Mouse (Mus musculus): ENCODE measurements around the gene Ttll6. TPM values are rescaled to one million over a fixed set of nuclear protein-coding genes. Genes with fewer than 3 reads are reported as not detected.

Gene Ttll6
- polyA plus RNA-seq, 1 experiment from 2014 or later: 0.12 TPM

DNA sequence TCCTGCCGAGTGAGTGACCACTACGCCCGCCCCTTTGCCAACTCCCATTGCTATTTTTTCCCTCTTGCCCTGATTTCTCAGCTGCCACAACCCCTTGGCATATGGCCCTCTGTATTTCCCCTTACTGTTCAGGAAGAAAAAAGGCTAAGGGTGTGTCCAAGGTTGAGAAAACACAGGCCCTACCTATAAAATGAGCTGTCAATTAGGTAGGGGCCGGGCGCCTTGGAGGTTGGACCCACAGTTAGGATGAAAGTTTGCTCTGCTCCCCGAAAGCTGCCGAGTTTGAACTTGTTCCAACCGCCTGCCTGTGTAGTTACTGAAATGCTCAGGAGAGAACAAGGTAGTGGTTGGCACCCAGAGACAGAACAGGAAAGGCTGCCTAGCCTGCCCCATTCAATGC, 2.3 kb downstream of the Ttll6 start:
- Histone ChIP-seq H3K4me1 (ENCODE audit: control insufficient read depth, insufficient read depth, low read length) (0 out of 2 replicates have a peak, but pooled peaks cover 2% of the 10 kb centered on the region), H3K27me3 (ENCODE audit: control insufficient read depth, insufficient read depth, low read length) (no peaks in the 10 kb centered on the region), H3K27ac (ENCODE audit: low read length) (no peak overlapping the region), H3K9ac (replicated peaks; ENCODE audit: low read depth, low read length) (no peak overlapping the region), H3K4me2 (replicated peaks; ENCODE audit: low read depth, low read length) (no peak overlapping the region), H3K36me3 (ENCODE audit: control insufficient read depth, insufficient read depth, low read length) (no peaks in the 10 kb centered on the region), H3K4me3 (ENCODE audit: low read depth, low read length) (no peak overlapping the region), H3K9me3 (ENCODE audit: control insufficient read depth, low read depth, low read length) (no peaks in the 10 kb centered on the region)
- 62% methylated on average over 8 of the region's 8 CpGs for WGBS
- no peak for ATAC-seq (ENCODE audit: insufficient number of reproducible peaks, insufficient read depth, low FRiP score, low read depth)

- H3K27me3 ChIP-seq (ENCODE audit: control insufficient read depth, insufficient read depth, low read length): no peaks in the 10 kb centered on the region
- WGBS: 6% methylated on average over 4 of the region's 4 CpGs
- no peaks in the 10 kb centered on the region for H3K9me3 ChIP-seq (ENCODE audit: control insufficient read depth, low read depth, low read length)
- H3K27ac ChIP-seq (ENCODE audit: low read length): no peak overlapping the region
- no peaks in the 10 kb centered on the region for H3K36me3 ChIP-seq (ENCODE audit: control insufficient read depth, insufficient read depth, low read length)
- H3K4me2 ChIP-seq (replicated peaks; ENCODE audit: low read depth, low read length): no peak overlapping the region
- peak; percentile 51; the same call in 1 of the 2 replicates for ATAC-seq (ENCODE audit: insufficient number of reproducible peaks, insufficient read depth, low FRiP score, low read depth)
- H3K9ac ChIP-seq (replicated peaks; ENCODE audit: low read depth, low read length): no peak overlapping the region
- no peak overlapping the region for H3K4me3 ChIP-seq (ENCODE audit: low read depth, low read length)
- H3K4me1 ChIP-seq (ENCODE audit: control insufficient read depth, insufficient read depth, low read length): no peaks in the 10 kb centered on the region
These were observed 7.2 kb downstream of the Ttll6 start for GRCm38 (mm10) chr11:96140726-96141175.

DNA sequence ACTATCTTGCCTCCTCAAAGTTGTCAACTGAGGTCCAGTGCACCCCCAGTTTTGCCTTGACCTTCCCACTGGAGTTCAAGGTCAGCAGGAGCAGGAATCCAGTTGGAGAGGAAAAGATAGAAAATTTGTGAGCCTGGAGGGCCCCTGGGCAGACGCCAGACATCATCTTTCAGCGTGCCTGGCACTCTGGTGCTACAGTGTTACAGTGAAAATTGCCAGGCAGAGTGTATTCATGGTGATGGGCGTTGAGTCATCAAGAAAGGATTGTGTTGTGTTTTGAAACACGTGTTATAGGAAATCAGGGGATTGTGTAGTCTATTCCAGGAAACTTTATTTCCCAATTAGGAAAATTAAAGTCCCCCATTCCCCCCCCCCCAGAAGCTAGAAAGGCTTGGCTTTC, 10.2 kb downstream of the Ttll6 start:
- H3K27me3 ChIP-seq (ENCODE audit: control insufficient read depth, insufficient read depth, low read length): no peaks in the 10 kb centered on the region
- no peak for ATAC-seq (ENCODE audit: insufficient number of reproducible peaks, insufficient read depth, low FRiP score, low read depth)
- 56% methylated on average over 4 of the region's 4 CpGs for WGBS

DNA sequence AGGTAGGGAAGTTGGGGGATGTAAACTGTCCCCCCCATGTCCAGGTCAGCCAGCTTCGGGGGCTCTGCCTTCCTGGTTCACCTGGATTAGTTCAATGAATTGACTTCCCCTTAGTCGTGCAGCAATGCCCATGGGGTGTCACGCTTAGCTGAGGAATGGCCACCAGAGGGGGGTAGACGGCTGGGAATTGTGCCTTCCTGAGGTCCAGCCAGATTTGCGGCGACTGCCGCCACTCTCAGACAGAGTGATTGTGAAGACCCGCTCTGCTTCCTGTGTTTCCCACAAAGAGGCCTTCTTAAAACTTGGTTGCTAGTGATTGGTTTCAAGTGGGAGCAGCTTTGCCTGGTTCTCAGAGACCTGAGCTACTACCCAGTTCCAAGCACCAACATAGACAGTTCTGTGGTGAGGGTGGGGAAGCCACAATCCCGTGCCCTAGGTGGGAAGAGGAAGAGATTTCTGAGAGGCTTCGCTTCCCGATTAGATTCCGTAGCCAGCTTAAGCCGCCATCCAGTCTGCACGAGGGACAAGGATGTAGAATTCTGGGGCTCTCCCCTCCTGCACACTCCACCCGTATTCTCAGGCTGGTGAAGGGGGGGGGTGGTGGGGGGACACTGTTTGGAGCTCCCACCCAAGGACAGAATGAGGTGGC, 12.2 kb downstream of the Ttll6 start:
- under 1% methylated on average over 15 of the region's 15 CpGs for WGBS
- H3K4me3 ChIP-seq (ENCODE audit: low read depth, low read length): no peak overlapping the region
- H3K27me3 ChIP-seq (ENCODE audit: control insufficient read depth, insufficient read depth, low read length): no peaks in the 10 kb centered on the region

More for the DNA sequence above, 10.2 kb downstream of the Ttll6 start:
- no peaks in the 10 kb centered on the region for H3K36me3 ChIP-seq (ENCODE audit: control insufficient read depth, insufficient read depth, low read length)
- no peaks in the 10 kb centered on the region for H3K4me1 ChIP-seq (ENCODE audit: control insufficient read depth, insufficient read depth, low read length)
- H3K4me3 ChIP-seq (ENCODE audit: low read depth, low read length): no peak overlapping the region
- H3K4me2 ChIP-seq (replicated peaks; ENCODE audit: low read depth, low read length): no peak overlapping the region
- no peak overlapping the region for H3K27ac ChIP-seq (ENCODE audit: low read length)
- H3K9ac ChIP-seq (replicated peaks; ENCODE audit: low read depth, low read length): no peak overlapping the region
- no peaks in the 10 kb centered on the region for H3K9me3 ChIP-seq (ENCODE audit: control insufficient read depth, low read depth, low read length)

DNA sequence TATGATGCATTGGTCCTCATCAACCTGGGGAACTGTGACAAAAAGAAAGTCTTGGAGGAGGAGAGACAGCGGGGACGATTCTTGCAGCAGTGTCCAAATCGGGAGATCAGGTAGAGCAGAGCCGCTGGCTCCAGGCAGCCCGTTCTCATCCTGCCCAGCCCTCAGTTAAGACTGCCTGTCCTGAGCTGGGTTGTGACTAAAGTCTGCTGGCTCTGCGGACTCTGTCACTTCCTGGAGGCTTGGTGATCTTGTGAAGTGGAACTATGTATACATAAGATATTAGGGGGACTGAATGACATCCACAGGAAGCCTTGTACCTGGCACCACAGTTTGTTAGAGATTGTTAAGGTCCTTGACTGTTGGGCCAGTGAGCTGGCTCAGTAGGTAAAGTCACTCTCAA, 13.9 kb downstream of the Ttll6 start:
- H3K4me1 ChIP-seq (ENCODE audit: control insufficient read depth, insufficient read depth, low read length): no peaks in the 10 kb centered on the region
- 69% methylated on average over 6 of the region's 6 CpGs for WGBS

More for the DNA sequence above, 12.2 kb downstream of the Ttll6 start:
- Histone ChIP-seq H3K27ac (ENCODE audit: low read length) (no peak overlapping the region), H3K4me1 (ENCODE audit: control insufficient read depth, insufficient read depth, low read length) (no peaks in the 10 kb centered on the region), H3K9me3 (ENCODE audit: control insufficient read depth, low read depth, low read length) (no peaks in the 10 kb centered on the region), H3K36me3 (ENCODE audit: control insufficient read depth, insufficient read depth, low read length) (no peaks in the 10 kb centered on the region), H3K4me2 (replicated peaks; ENCODE audit: low read depth, low read length) (peak overlapping the region; percentile 31), H3K9ac (replicated peaks; ENCODE audit: low read depth, low read length) (no peak overlapping the region)
- peak; percentile 70; the same call in 1 of the 2 replicates for ATAC-seq (ENCODE audit: insufficient number of reproducible peaks, insufficient read depth, low FRiP score, low read depth)

DNA sequence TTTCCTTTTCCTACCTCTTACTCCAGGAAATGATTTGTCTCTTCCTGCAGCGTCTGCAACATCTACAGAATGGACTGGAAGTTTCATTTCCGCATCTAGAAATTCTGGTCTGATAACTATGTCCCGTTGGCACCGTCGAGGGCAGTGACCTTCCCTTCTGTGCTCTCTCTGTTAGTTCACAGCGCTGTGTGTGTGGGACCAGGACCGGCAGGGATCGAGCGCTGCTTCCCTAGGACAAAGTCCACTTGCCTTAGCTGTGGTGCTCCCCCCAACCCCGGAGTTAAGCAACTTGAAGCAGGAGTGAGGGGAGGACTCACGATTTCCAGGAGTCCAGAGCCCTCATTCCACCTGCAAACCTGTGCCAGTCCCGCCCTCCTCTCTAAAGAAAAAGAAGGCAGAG, 31.2 kb downstream of the Ttll6 start:
- H3K27ac ChIP-seq (ENCODE audit: low read length): no peak overlapping the region
- H3K9me3 ChIP-seq (ENCODE audit: control insufficient read depth, low read depth, low read length): no peaks in the 10 kb centered on the region
- ATAC-seq (ENCODE audit: insufficient number of reproducible peaks, insufficient read depth, low FRiP score, low read depth): no peak
- no peak overlapping the region for H3K4me3 ChIP-seq (ENCODE audit: low read depth, low read length)
- H3K9ac ChIP-seq (replicated peaks; ENCODE audit: low read depth, low read length): no peak overlapping the region
- 55% methylated on average over 12 of the region's 12 CpGs for WGBS
- H3K27me3 ChIP-seq (ENCODE audit: control insufficient read depth, insufficient read depth, low read length): peaks cover 29% of the 10 kb centered on the region
- no peaks in the 10 kb centered on the region for H3K4me1 ChIP-seq (ENCODE audit: control insufficient read depth, insufficient read depth, low read length)
- no peak overlapping the region for H3K4me2 ChIP-seq (replicated peaks; ENCODE audit: low read depth, low read length)
- no peaks in the 10 kb centered on the region for H3K36me3 ChIP-seq (ENCODE audit: control insufficient read depth, insufficient read depth, low read length)

More for the DNA sequence above, 13.9 kb downstream of the Ttll6 start:
- ATAC-seq (ENCODE audit: insufficient number of reproducible peaks, insufficient read depth, low FRiP score, low read depth): no peak
- no peak overlapping the region for H3K27ac ChIP-seq (ENCODE audit: low read length)
- H3K27me3 ChIP-seq (ENCODE audit: control insufficient read depth, insufficient read depth, low read length): no peaks in the 10 kb centered on the region; the same call in 1 of the 2 replicates
- H3K4me3 ChIP-seq (ENCODE audit: low read depth, low read length): no peak overlapping the region
- no peaks in the 10 kb centered on the region for H3K36me3 ChIP-seq (ENCODE audit: control insufficient read depth, insufficient read depth, low read length)
- no peak overlapping the region for H3K4me2 ChIP-seq (replicated peaks; ENCODE audit: low read depth, low read length)
- H3K9ac ChIP-seq (replicated peaks; ENCODE audit: low read depth, low read length): no peak overlapping the region
- no peaks in the 10 kb centered on the region for H3K9me3 ChIP-seq (ENCODE audit: control insufficient read depth, low read depth, low read length)

DNA sequence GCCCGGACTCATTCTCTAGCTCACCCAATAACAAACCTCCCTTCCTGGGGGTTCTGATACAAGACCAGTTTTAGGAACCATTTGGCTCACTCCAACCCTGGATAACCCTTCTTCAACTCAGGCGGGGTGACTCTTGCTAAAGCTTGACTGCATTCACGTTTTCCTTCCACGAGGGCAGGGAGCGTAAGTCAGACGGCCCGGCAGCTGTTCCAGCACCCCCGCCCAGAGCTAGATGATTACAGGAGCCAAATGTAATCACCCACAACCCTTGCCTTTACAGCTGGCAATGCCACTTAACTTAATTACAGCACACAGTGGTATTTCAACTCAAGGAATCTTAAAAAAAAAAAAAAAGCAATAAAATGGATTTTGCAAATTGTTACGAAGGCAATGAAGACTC, 34.5 kb downstream of the Ttll6 start:
- H3K36me3 ChIP-seq (ENCODE audit: control insufficient read depth, insufficient read depth, low read length): no peaks in the 10 kb centered on the region
- no peak overlapping the region for H3K4me3 ChIP-seq (ENCODE audit: low read depth, low read length)
- peaks cover 62% of the 10 kb centered on the region for H3K27me3 ChIP-seq (ENCODE audit: control insufficient read depth, insufficient read depth, low read length)
- H3K4me1 ChIP-seq (ENCODE audit: control insufficient read depth, insufficient read depth, low read length): no peaks in the 10 kb centered on the region
- no peak overlapping the region for H3K27ac ChIP-seq (ENCODE audit: low read length)
- ATAC-seq (ENCODE audit: insufficient number of reproducible peaks, insufficient read depth, low FRiP score, low read depth): no peak
- no peaks in the 10 kb centered on the region for H3K9me3 ChIP-seq (ENCODE audit: control insufficient read depth, low read depth, low read length)
- WGBS: 27% methylated on average over 9 of the region's 9 CpGs
- no peak overlapping the region for H3K4me2 ChIP-seq (replicated peaks; ENCODE audit: low read depth, low read length)
- H3K9ac ChIP-seq (replicated peaks; ENCODE audit: low read depth, low read length): no peak overlapping the region

DNA sequence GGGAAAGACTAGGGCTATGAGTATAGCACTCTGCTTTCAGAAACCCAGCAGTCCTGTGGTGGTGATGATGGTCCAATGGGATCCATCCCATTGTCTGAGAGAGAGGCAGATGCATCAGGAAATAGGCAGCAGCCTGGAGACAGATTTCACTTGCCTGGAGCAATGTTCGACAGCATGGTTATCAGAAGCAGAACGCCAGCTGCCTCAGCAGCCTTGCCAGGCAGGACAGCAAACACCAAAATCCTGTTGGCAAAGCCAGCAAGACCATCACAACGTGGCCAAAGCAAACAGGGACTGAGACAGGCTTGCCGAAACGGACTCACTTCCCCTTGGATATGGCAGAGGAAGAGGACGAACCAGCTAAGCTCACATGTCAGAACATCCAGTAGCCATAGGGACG, 35.4 kb downstream of the Ttll6 start:
- Histone ChIP-seq H3K27me3 (ENCODE audit: control insufficient read depth, insufficient read depth, low read length) (peaks cover 71% of the 10 kb centered on the region), H3K9me3 (ENCODE audit: control insufficient read depth, low read depth, low read length) (no peaks in the 10 kb centered on the region), H3K36me3 (ENCODE audit: control insufficient read depth, insufficient read depth, low read length) (no peaks in the 10 kb centered on the region), H3K4me2 (replicated peaks; ENCODE audit: low read depth, low read length) (no peak overlapping the region), H3K9ac (replicated peaks; ENCODE audit: low read depth, low read length) (no peak overlapping the region), H3K4me1 (ENCODE audit: control insufficient read depth, insufficient read depth, low read length) (no peaks in the 10 kb centered on the region), H3K4me3 (ENCODE audit: low read depth, low read length) (no peak overlapping the region), H3K27ac (ENCODE audit: low read length) (no peak overlapping the region)
- 21% methylated on average over 7 of the region's 7 CpGs for WGBS
- ATAC-seq (ENCODE audit: insufficient number of reproducible peaks, insufficient read depth, low FRiP score, low read depth): no peak
